Mouse (Mus musculus): Measurements from ENCODE around the gene Cox11.

Cox11 gene

GRCm38 (mm10) chr11:90637440-90638311 is at the start of gene Cox11, which contains the start of gene Stxbp4:
TSS of gene Cox11 (plus strand) at chr11:90638173.
TSS of gene Stxbp4 (minus strand) at chr11:90638084.
- DNase-seq (ENCODE audit: extremely low spot score, low spot score), result peak; percentile 95

DNA sequence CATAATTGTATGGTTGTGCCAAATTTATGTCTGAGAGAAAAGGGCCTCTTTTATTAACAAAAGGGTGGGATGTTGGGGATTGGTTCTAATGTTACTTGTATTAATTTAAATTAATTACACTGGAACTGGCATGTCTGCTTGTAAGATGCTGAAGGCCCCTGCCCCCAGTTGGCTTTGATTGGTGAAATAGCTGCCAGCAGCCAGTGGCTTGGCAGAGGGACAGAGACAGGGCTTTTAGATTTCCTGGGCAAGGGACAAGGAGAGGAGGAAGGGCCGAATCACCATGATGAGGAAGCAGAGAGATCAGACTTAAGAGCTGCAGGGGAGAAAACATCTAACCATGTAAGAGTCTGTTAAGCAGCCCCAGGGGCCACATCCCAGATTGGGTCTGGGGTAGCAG is 47.0 kb upstream of the Cox11 start:
- DNase-seq (ENCODE audit: extremely low spot score, low spot score), result no peak

DNA sequence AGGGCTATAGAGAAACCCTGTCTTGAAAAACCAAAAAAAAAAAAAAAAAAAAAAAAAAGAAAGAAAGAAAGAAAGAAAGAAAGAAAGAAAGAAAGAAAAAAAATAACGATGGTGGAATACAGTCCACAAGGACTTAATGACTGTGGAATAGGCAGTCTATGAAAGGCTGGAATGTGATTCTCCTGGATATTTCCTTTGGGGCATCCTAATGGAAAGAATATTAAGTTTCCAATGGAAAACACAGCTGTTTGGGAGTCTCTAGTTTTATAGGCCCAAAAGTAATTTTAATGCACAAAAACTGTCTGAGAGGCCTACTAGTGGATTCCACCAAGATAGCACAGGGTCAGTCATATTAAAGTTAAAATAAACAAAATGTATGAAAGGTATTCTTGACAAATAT is 42.1 kb upstream of the Cox11 start:
- no peak for DNase-seq (ENCODE audit: extremely low spot score, low spot score)

GRCm38 (mm10) chr11:90603066-90603465 is 34.9 kb upstream of the Cox11 start:
- DNase-seq (ENCODE audit: extremely low spot score, low spot score), result no peak

DNA sequence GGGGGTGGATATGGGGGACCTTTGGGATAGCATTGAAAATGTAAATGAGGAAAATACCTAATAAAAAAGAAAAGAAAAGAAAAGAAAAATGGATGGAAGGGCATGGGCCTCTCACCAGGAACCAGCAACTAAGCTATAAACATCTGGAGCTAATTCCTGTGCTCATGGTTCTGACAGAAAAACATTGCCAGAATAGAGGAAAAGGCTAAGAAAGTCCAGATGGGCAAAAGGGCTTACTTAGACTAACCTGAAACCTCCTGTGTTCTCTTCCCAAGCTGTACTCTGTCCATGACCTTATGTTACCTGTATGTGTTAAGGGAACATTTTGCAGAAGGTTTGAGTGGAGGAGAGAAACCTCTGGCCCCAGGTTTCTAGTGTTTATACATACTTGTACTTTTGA is 25.9 kb upstream of the Cox11 start:
- DNase-seq (ENCODE audit: extremely low spot score, low spot score), result no peak

DNA sequence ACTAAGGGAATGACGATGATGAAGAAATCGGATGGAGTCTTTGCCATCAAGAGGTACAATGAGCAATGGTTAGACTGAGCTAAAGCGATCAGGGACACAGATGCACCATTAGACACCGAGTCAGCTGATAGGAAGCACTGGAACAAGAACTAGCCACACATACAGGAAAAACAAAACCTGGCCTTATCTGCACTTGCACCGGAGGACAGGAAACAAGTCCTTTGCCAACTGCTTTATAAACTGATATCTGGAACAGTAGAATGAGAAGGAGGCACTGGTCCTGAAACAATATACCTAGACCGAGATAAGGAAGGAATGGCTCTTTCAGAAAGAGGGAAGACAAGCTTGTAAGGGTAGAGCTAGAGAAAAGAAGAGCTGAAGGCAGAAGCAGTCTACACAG is 23.2 kb upstream of the Cox11 start:
- DNase-seq (ENCODE audit: extremely low spot score, low spot score), result no peak

DNA sequence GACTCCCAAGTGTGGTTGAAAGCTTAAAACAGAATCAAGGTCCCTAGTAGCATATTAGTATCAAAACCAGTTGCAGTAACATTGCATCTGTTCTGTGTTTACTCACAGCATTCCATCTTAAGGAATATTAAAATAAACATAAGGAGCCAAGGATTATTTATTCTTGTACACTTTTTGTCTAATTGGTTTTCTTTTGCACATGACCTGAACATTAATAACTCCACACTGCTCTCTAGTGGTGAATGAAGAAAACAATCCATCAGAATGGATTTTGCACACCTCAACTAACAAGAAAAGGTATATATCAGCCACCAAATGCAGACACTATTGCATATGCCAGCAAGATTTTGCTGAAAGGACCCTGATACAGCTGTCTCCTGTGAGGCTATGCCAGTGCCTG is 21.5 kb upstream of the Cox11 start:
- no peak for DNase-seq (ENCODE audit: extremely low spot score, low spot score)

GRCm38 (mm10) chr11:90622044-90622443 is 15.9 kb upstream of the Cox11 start:
- DNase-seq (ENCODE audit: extremely low spot score, low spot score), result no peak

GRCm38 (mm10) chr11:90622500-90622899 is 15.5 kb upstream of the Cox11 start:
- no peak for DNase-seq (ENCODE audit: extremely low spot score, low spot score)

GRCm38 (mm10) chr11:90623477-90623876 is 14.5 kb upstream of the Cox11 start:
- DNase-seq (ENCODE audit: extremely low spot score, low spot score), result no peak

GRCm38 (mm10) chr11:90625174-90625573 is 12.8 kb upstream of the Cox11 start:
- no peak for DNase-seq (ENCODE audit: extremely low spot score, low spot score)

- no peak for DNase-seq (ENCODE audit: extremely low spot score, low spot score)
These were observed 10.2 kb upstream of the Cox11 start for GRCm38 (mm10) chr11:90627751-90628150.

- no peak for DNase-seq (ENCODE audit: extremely low spot score, low spot score)
These were observed 5.5 kb upstream of the Cox11 start for GRCm38 (mm10) chr11:90632480-90632879.

DNA sequence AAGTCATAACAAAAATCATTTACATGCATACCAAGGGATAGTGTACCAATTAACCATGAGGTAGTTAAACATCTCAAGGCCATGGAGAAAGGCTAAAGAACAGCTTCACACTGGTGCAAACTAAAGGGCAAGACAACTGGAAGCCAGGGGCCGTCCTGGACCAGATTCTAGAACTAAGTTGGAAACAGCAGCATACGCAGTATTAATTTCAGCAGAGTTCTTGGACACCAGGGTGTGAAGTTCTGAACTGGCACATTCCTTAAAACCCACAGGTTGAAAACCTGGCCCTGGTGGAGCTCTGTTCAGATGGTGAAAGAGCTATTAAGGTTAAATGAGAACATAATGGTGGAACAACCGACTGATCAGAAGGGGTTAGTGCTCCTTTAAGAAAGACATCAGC is 3.3 kb upstream of the Cox11 start:
- no peak for DNase-seq (ENCODE audit: extremely low spot score, low spot score)

- DNase-seq (ENCODE audit: extremely low spot score, low spot score), result no peak
These were observed 398 bp downstream of the Cox11 start for GRCm38 (mm10) chr11:90638312-90638830.

GRCm38 (mm10) chr11:90649777-90650176 is 11.8 kb downstream of the Cox11 start:
- no peak for DNase-seq (ENCODE audit: extremely low spot score, low spot score)

DNA sequence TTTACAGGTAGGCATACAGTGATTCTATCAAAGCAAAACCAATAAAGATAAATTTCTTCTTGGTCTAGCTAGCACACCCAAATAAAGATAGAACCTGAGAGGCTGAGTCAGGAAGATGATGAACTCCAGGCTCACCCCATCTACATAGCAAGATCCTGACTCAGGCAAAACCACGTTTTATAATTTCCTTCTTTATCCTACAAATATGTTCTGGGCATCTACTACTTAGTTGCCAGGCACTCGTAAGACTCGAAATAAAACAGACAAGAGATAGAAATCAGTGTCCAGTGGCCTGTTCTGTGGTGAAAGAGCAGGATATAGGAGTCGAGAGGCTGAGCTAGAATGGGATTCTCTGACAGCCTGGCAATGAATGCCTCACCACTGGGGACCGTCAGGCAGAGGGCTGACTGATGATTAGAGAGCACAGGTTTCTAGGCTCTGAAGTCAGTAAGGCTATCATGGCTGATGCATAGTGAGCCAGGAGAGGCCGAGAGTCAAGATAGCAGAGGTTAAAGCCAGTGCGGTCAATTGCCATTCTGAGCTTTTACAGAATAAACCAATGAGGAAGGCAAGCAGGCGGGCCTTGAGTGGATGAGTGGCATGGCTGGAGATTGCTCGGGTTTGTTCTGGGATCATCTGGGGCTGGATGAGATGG is 12.4 kb downstream of the Cox11 start:
- no peak for DNase-seq (ENCODE audit: extremely low spot score, low spot score)

DNA sequence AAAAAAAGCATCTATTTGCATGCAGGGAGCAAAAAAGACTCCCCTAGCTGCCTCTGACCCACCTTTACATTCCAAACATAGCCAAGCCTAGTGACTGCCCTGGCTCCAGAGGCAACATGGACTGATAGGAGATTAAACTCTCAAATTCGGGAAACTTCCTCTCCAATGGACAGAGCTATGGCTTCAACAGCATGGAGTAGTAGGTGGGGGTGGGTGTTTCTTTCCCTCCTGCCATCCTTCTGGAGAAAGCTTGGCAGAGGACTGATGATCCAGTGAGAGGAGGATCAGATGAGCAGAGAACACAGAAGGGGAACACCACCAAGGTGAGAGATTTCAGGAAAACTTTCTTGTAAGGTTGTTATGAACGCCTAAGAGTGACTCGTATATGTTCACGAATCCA is 14.6 kb downstream of the Cox11 start:
- DNase-seq (ENCODE audit: extremely low spot score, low spot score), result no peak

GRCm38 (mm10) chr11:90657527-90657926 is 19.6 kb downstream of the Cox11 start:
- DNase-seq (ENCODE audit: extremely low spot score, low spot score), result no peak

DNA sequence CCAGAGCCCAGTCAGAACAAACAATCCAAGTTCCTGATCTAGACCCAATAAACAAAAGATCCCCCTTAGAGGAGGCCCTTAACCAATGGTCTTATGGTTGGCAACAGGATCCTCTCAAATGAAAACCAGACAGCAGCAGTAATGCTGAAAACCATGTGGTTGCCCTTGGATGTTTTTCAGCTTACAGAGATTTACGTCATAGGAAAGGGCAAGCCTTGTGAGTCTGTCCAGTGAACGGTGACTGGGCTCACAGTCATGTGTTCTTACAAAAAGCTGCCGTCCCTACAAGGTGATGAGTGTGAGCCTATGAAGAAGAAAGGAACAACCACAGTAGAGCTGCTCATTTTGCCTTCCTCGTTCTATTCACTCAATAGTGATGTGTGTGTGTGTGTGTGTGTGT is 22.7 kb downstream of the Cox11 start:
- DNase-seq (ENCODE audit: extremely low spot score, low spot score), result no peak

DNA sequence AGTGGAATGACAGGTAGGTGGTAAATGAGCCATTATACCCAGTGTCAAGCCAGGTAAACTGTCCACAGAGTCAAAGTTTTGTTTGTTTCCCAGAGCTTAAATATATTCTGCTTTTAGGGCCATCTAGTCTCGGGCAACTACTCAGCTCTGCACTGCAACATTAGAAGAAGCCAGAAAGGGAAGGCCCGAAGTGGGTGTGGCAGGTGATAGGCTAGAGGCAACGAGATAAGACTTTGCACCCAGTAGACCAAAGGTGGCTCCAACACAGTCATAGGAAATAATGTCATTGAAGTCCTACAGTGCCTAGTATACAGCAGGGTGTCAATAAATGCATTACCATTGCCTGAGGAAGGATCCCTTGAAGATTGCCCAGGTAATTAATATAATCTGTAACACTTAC is 25.1 kb downstream of the Cox11 start:
- DNase-seq (ENCODE audit: extremely low spot score, low spot score), result no peak

GRCm38 (mm10) chr11:90663618-90664297 is 25.8 kb downstream of the Cox11 start:
- no peak for DNase-seq (ENCODE audit: extremely low spot score, low spot score)

Measured in neural tube, embryonic 10.5 days (tissue).